Mouse (Mus musculus) forebrain, embryonic 11.5 days (tissue): Measurements from ENCODE around the gene Olfr685. TPM values are rescaled to one million over a fixed set of nuclear protein-coding genes. Genes with fewer than 3 reads are reported as not detected.

Source experiments
- ATAC-seq: fragments of 200-750 bp; cut with Nextera tagmentation; replicated peaks from 2 replicates; pipeline ENCODE4 v1.8.0; 2017; ENCODE audit warnings: moderate TSS enrichment; ENCODE audit not compliant: low FRiP score
- DNase-seq: peaks from one replicate; pipeline ENCODE4 v3.0.0-alpha.2; 2017; ENCODE audit warnings: low spot score
- H3K27ac ChIP-seq: fragments of 300-500 bp; sonication (generic); 2 replicates; pipeline ENCODE4 v1.5.1; 2014; ENCODE audit warnings: low read depth, low read length
- H3K27me3 ChIP-seq: fragments of 300-500 bp; sonication (generic); 2 replicates; pipeline ENCODE4 v1.6.1; 2014; ENCODE audit warnings: mild to moderate bottlenecking, low read length, mixed read lengths; ENCODE audit not compliant: control insufficient read depth, insufficient read depth
- H3K36me3 ChIP-seq: fragments of 300-500 bp; sonication (generic); 2 replicates; pipeline ENCODE4 v1.6.1; 2014; ENCODE audit warnings: mild to moderate bottlenecking, low read length, moderate library complexity, mixed read lengths; ENCODE audit not compliant: control insufficient read depth, insufficient read depth
- H3K4me1 ChIP-seq: fragments of 300-500 bp; sonication (generic); replicated peaks from 2 replicates; pipeline ENCODE4 v1.6.1; 2014; ENCODE audit warnings: low read length, mixed read lengths; ENCODE audit not compliant: control insufficient read depth, insufficient read depth
- H3K4me2 ChIP-seq: fragments of 300-500 bp; sonication (generic); 2 replicates; pipeline ENCODE4 v1.6.1; 2014; ENCODE audit warnings: low read depth, mild to moderate bottlenecking, low read length, moderate library complexity, mixed read lengths; ENCODE audit not compliant: severe bottlenecking
- H3K4me3 ChIP-seq: fragments of 300-500 bp; sonication (generic); 2 replicates; pipeline ENCODE4 v1.5.1; 2014; ENCODE audit warnings: low read depth, low read length
- H3K9ac ChIP-seq: fragments of 300-500 bp; sonication (generic); 2 replicates; pipeline ENCODE4 v1.6.1; 2014; ENCODE audit warnings: low read length
- H3K9me3 ChIP-seq: fragments of 300-500 bp; sonication (generic); 2 replicates; pipeline ENCODE4 v1.6.1; 2016; ENCODE audit warnings: low read length, mixed read lengths; ENCODE audit not compliant: control insufficient read depth
- WGBS: fragments of 180-500 bp; shearing (Covaris S2); extraction: QIAGEN DNeasy Blood & Tissue Kit; methylation state at CpG from one replicate; pipeline ENCODE4 v1.1.7; 2014; 5-methylcytosine and 5-hydroxymethylcytosine counted together
- polyA plus RNA-seq: library from polyadenylated mRNA; unstranded; fragments of >200 nt; fragmentation: Nextera tagmentation; extraction: Ambion mirVana; gene quantifications from 2 replicates; pipeline ENCODE4 v1.2.1, GENCODE M21; 2014

Gene Olfr685
- not detected in 2 replicates for polyA plus RNA-seq

DNA sequence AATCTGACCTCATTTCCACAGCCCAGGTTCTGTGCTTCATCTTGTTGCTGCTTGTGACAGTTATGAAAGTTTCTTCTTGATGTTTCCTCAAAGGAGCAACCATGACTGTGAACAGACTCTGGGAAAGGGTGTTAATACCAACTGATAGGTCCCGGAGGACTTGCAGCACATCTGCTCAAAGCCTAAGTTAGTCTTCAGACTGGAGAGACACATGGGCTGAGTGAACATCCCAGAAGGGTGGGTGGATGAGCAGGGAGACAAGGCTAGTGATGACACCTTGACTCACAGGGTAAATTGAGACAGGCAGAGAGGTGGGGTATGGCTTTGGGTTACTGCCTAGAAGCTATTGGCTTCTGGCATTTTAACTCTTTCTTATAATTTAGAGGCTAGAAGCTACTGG, at the start of gene Olfr685:
Gene Olfr685, minus strand, starts transcription at position 101 of the 400 bp plus-strand sequence.
- Histone ChIP-seq H3K9ac (no peak within 1 kb of the TSS), H3K27me3 (no peaks in the 10 kb centered on the region), H3K4me3 (no peak within 1 kb of the TSS), H3K4me2 (no peak within 1 kb of the TSS), H3K27ac (no peak within 1 kb of the TSS), H3K4me1 (no peaks in the 10 kb centered on the region), H3K36me3 (no peaks in the 10 kb centered on the region), H3K9me3 (no peaks in the 10 kb centered on the region)
- 91% methylated on average over 1 of the region's 1 CpGs for WGBS
- DNase-seq = no peak
- ATAC-seq = no peak

DNA sequence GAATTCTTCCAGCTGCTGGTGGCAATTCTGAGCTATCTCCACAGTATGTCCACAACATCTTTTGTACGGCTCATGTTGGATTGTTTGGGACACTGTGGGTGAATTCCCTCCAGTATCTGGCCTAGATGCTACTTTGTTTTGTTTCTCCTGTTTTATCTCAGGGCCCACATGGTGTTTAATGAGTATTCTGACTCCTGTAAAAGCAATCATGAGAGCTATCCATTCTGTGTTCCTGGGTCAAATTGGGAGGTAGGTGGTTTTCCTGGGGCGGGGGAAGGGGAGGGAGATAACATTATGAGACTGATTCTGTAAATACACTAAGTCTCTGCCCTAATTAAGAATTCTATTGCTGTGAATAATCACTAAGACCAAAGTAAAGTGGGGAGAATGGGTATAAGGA, 43.6 kb upstream of the Olfr685 start:
- Histone ChIP-seq H3K4me3 (no peak overlapping the region), H3K27me3 (no peaks in the 10 kb centered on the region), H3K4me1 (no peaks in the 10 kb centered on the region), H3K4me2 (no peak overlapping the region), H3K27ac (no peak overlapping the region), H3K9ac (no peak overlapping the region), H3K9me3 (no peaks in the 10 kb centered on the region), H3K36me3 (no peaks in the 10 kb centered on the region)
- no peak for DNase-seq
- 90% methylated on average over 2 of the region's 2 CpGs for WGBS
- no peak for ATAC-seq

DNA sequence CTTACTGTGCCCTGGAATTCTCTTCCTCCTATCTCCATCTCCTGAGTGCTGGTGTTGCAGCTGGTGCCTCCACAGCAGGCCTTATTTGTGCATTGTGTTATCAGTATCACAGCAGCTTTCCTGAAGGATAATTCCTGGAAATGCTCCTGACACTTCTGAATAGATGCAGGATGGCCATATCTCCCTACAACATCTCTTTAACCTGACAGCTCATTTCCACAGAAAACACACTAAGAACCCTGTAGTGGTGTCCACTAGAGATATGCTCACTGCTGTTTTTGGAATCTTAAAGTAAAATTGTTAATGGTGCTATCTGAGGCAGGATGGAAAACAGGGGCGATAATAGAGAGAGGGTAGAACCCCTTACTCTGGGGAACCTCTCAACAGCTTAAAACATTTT, 42.3 kb upstream of the Olfr685 start:
- H3K4me3 ChIP-seq = no peak overlapping the region
- 90% methylated on average over 1 of the region's 1 CpGs for WGBS
- no peaks in the 10 kb centered on the region for H3K36me3 ChIP-seq
- H3K4me1 ChIP-seq = no peaks in the 10 kb centered on the region
- no peak overlapping the region for H3K4me2 ChIP-seq
- DNase-seq (no peak), ATAC-seq (no peak)
- H3K9ac ChIP-seq = no peak overlapping the region
- no peaks in the 10 kb centered on the region for H3K9me3 ChIP-seq
- no peak overlapping the region for H3K27ac ChIP-seq
- no peaks in the 10 kb centered on the region for H3K27me3 ChIP-seq

DNA sequence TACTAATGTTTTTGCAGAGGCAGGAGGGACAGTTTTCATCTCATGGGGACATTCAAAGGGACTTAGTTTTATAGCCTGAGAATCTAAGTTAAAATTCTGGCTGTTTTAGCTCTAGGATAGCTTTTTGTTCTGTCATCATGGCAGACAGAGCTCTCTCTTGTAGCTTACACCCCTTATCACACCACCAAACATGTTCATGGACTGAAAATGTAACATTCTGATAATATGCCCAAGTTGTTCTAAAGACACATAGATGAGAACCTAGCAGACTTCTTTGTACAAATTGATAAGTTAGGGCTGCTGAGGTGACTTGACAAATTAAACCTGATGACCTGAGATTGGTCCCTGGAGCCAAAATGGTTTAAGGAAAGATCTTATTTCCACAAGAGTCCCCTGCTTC, 40.9 kb upstream of the Olfr685 start:
- ATAC-seq (no peak), DNase-seq (no peak)
- H3K27me3 ChIP-seq = no peaks in the 10 kb centered on the region
- no peaks in the 10 kb centered on the region for H3K36me3 ChIP-seq
- H3K9ac ChIP-seq = no peak overlapping the region
- H3K4me2 ChIP-seq = no peak overlapping the region
- no peaks in the 10 kb centered on the region for H3K4me1 ChIP-seq
- no peak overlapping the region for H3K27ac ChIP-seq
- no peaks in the 10 kb centered on the region for H3K9me3 ChIP-seq
- H3K4me3 ChIP-seq = no peak overlapping the region

DNA sequence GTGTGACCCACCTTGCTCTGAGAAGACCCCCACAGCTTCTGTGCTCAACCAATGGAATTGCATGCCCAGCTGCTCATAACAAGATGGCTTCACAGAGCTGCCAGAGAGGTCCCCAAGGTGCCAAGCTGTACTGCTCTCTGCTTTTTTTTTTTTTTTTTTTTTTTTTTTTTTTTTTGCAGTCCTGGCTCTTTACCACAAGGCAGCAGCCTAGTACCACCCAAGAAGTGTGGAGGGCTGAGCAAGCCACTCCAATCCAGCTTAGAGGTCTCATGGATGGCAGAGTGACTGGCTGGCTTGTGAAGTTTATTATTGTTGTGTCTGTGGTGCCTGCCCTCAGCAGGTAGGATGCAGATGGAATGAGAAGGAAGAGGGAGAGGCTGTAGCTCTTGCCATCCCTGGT, 40.3 kb upstream of the Olfr685 start:
- H3K4me3 ChIP-seq = no peak overlapping the region
- H3K9ac ChIP-seq = no peak overlapping the region
- no peak overlapping the region for H3K4me2 ChIP-seq
- no peaks in the 10 kb centered on the region for H3K4me1 ChIP-seq
- no peaks in the 10 kb centered on the region for H3K9me3 ChIP-seq
- no peaks in the 10 kb centered on the region for H3K36me3 ChIP-seq
- DNase-seq (no peak), ATAC-seq (0 out of 2 replicates have a peak, but pooled peaks have one; percentile 27)
- H3K27ac ChIP-seq = no peak overlapping the region
- H3K27me3 ChIP-seq = no peaks in the 10 kb centered on the region

DNA sequence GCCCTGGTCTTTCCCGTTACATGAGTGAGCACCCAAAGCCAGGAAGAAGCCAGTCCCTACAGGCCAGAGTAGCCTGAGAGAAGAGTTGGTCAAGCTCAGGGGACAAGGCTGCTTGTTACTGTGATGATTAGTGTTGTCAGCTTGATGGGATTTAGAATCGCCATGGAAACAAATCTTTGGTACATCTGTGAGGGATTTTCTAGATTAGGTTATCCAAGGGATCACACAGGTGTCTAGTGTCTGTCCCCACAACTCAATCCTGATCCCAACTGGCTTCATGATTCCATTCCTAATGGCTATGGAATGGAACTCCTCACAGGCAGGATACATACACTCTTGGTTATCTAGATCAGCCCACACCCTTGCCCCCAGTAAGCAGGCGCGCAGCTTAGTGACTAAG, 32.5 kb upstream of the Olfr685 start:
- Histone ChIP-seq H3K4me1 (no peaks in the 10 kb centered on the region), H3K4me3 (no peak overlapping the region), H3K9ac (no peak overlapping the region), H3K9me3 (no peaks in the 10 kb centered on the region), H3K27ac (no peak overlapping the region), H3K36me3 (no peaks in the 10 kb centered on the region), H3K4me2 (no peak overlapping the region), H3K27me3 (no peaks in the 10 kb centered on the region)
- ATAC-seq = no peak
- DNase-seq = no peak
- WGBS = 67% methylated on average over 4 of the region's 4 CpGs

DNA sequence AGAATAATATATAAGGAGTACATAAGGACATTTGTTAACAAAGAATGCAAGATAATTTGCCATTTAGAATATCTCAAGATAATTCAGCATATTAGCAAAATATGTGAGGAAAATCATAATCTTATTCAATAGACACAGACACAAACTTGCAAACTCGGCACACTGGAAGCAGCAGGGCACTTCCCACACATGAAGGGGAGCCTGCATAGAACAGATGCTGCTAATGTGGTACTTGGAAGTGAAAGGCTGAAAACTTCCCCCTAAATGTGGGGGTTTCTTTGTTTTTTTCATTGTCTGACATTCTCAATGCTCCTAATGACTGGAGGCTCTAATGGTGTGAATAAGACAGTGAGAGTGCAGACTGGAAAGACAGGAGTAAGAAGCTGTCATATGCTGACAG, 28.9 kb upstream of the Olfr685 start:
- H3K36me3 ChIP-seq = no peaks in the 10 kb centered on the region
- DNase-seq = no peak
- no peak overlapping the region for H3K4me3 ChIP-seq
- H3K27ac ChIP-seq = no peak overlapping the region
- H3K27me3 ChIP-seq = no peaks in the 10 kb centered on the region
- 60% methylated on average over 1 of the region's 1 CpGs for WGBS
- H3K4me2 ChIP-seq = no peak overlapping the region
- no peaks in the 10 kb centered on the region for H3K9me3 ChIP-seq
- no peak overlapping the region for H3K9ac ChIP-seq
- no peak for ATAC-seq
- H3K4me1 ChIP-seq = no peaks in the 10 kb centered on the region

DNA sequence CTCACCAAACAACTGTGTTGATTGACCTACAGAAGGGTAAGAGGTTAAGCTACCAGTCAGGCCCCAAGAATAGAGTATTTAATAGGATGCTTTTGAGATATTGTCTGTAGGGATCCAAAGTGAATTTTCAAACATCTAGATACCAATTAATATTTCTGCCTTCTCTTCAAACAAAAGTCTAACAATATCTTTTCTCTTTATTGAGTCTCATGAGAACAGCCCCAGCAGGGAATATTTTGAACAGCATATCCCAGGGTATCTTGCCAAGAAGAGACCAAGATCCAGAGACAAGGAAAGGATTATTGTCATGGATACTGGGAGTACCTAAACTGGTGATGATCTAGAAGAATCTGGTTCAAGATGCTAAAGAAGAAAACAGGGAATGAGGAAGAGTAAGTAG, 21.6 kb upstream of the Olfr685 start, which contains the start of gene Olfr686:
Gene Olfr686, minus strand, starts transcription at position 101 of the 400 bp plus-strand sequence.
- H3K36me3 ChIP-seq = no peaks in the 10 kb centered on the region
- H3K9me3 ChIP-seq = no peaks in the 10 kb centered on the region
- no peak within 1 kb of the TSS for H3K9ac ChIP-seq
- no peak for ATAC-seq
- H3K4me1 ChIP-seq = no peaks in the 10 kb centered on the region
- no peaks in the 10 kb centered on the region for H3K27me3 ChIP-seq
- no peak within 1 kb of the TSS for H3K4me2 ChIP-seq
- DNase-seq = no peak
- no peak within 1 kb of the TSS for H3K4me3 ChIP-seq
- no peak within 1 kb of the TSS for H3K27ac ChIP-seq

DNA sequence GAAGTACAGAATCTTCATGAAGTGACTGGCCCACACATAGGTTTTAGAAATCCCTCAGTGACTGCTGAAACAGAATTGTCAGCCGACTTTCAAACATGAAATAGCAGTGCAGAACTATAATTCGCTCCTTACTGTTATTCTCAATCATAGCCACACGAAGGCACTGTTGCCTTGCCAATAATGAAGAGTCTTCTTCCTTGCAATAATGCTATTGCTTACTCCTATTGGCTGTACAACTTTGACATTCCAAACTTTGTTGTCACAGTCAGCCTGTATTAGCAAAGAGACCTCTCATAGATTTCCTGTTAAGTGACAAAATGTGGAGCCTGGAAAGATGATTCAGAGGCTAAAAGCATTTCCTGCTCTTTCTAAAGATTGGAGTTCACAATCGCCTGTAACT, 15.0 kb downstream of the Olfr685 start:
- no peak overlapping the region for H3K27ac ChIP-seq
- H3K4me2 ChIP-seq = no peak overlapping the region
- no peak overlapping the region for H3K9ac ChIP-seq
- WGBS = 56% methylated on average over 4 of the region's 4 CpGs
- no peaks in the 10 kb centered on the region for H3K27me3 ChIP-seq
- H3K36me3 ChIP-seq = no peaks in the 10 kb centered on the region
- no peak for ATAC-seq
- no peak for DNase-seq
- no peak overlapping the region for H3K4me3 ChIP-seq
- H3K9me3 ChIP-seq = no peaks in the 10 kb centered on the region
- H3K4me1 ChIP-seq = no peaks in the 10 kb centered on the region
